Comparison of ENCODE assay signal across 19 mouse cellular contexts in genomic region chr2:94344624-94345023, GRCm38 (mm10).
DNase-seq lines count a peak whose midpoint lies in the region; ATAC-seq lines count a peak whose summit lies in the region.
"Had no signal": no experiment of that assay in that cellular context is flagged by ENCODE, and none has a peak within 500 bp of the region (broad histone marks: within the 10 kb centered on the region; RNA-seq: fewer than 3 reads in every experiment).

No protein-coding gene starts in this region.

- peaks cover 19% of the 10 kb centered on the region for H3K4me1 ChIP-seq in forebrain, embryonic 15.5 days
- peaks cover 23% of the 10 kb centered on the region for H3K4me1 ChIP-seq in forebrain, embryonic 13.5 days
- peaks cover 44% of the 10 kb centered on the region for H3K4me1 ChIP-seq in heart, embryonic 16.5 days (ENCODE audit: control insufficient read depth, insufficient read depth, low read length)
- peaks cover 31% of the 10 kb centered on the region for H3K4me1 ChIP-seq in heart, embryonic 10.5 days
- H3K4me1 ChIP-seq: liver, embryonic 15.5 days had no signal

- no peak for DNase-seq in heart, embryonic 10.5 days (ENCODE audit: low spot score)
- DNase-seq in cerebellum, adult 11 months = peak; percentile 27
- DNase-seq in cerebellum, adult 9-11 months = peak; percentile 59
- no peak for DNase-seq in kidney, adult 9 months
- no peak for DNase-seq in spleen, adult 12 weeks (ENCODE audit: low spot score)
- DNase-seq: adrenal gland, postnatal 25 days; gastrocnemius, postnatal 10 days; retina, postnatal 1 day; right cerebral cortex, postnatal 4 days; thymus, postnatal 14 days had no signal

- no peaks in the 10 kb centered on the region for H3K9me3 ChIP-seq in forebrain, embryonic 15.5 days
- H3K9me3 ChIP-seq in forebrain, embryonic 13.5 days (replicated peaks) = no peaks in the 10 kb centered on the region
- no peaks in the 10 kb centered on the region for H3K9me3 ChIP-seq in heart, embryonic 16.5 days (replicated peaks; ENCODE audit: control insufficient read depth, low read length)
- H3K9me3 ChIP-seq in heart, embryonic 10.5 days = no peaks in the 10 kb centered on the region
- H3K9me3 ChIP-seq: liver, embryonic 15.5 days; midbrain, embryonic 12.5 days had no signal

- peaks cover 20% of the 10 kb centered on the region for H3K36me3 ChIP-seq in forebrain, embryonic 15.5 days
- H3K36me3 ChIP-seq in forebrain, embryonic 13.5 days (ENCODE audit: poor library complexity, severe bottlenecking) = peaks cover 36% of the 10 kb centered on the region
- peaks cover 13% of the 10 kb centered on the region; the same call in 1 of the 2 replicates for H3K36me3 ChIP-seq in heart, embryonic 16.5 days (ENCODE audit: control insufficient read depth, insufficient read depth)
- H3K36me3 ChIP-seq in heart, embryonic 10.5 days = peaks cover 22% of the 10 kb centered on the region; the same call in 1 of the 2 replicates

- no peaks in the 10 kb centered on the region for H3K27me3 ChIP-seq in forebrain, embryonic 15.5 days
- H3K27me3 ChIP-seq in forebrain, embryonic 13.5 days = no peaks in the 10 kb centered on the region
- no peaks in the 10 kb centered on the region for H3K27me3 ChIP-seq in heart, embryonic 16.5 days (ENCODE audit: control insufficient read depth, insufficient read depth, low read length)
- no peaks in the 10 kb centered on the region for H3K27me3 ChIP-seq in heart, embryonic 10.5 days (ENCODE audit: insufficient read depth, poor library complexity, severe bottlenecking)
- H3K27me3 ChIP-seq: liver, embryonic 15.5 days; midbrain, embryonic 12.5 days had no signal

- WGBS in forebrain, embryonic 15.5 days = 88% methylated on average over 4 of the region's 4 CpGs
- 92% methylated on average over 4 of the region's 4 CpGs for WGBS in forebrain, embryonic 13.5 days
- WGBS in heart, embryonic 16.5 days = 71% methylated on average over 4 of the region's 4 CpGs
- 89% methylated on average over 4 of the region's 4 CpGs for WGBS in heart, embryonic 10.5 days

- no peak overlapping the region for H3K9ac ChIP-seq in forebrain, embryonic 15.5 days (replicated peaks)
- H3K9ac ChIP-seq in forebrain, embryonic 13.5 days = no peak overlapping the region
- no peak overlapping the region for H3K9ac ChIP-seq in heart, embryonic 16.5 days (ENCODE audit: low read length)
- H3K9ac ChIP-seq: liver, embryonic 15.5 days; midbrain, embryonic 12.5 days had no signal

- no peak overlapping the region for H3K27ac ChIP-seq in forebrain, embryonic 15.5 days (replicated peaks)
- H3K27ac ChIP-seq in forebrain, embryonic 13.5 days = no peak overlapping the region
- H3K27ac ChIP-seq in heart, embryonic 16.5 days (ENCODE audit: low read length) = peak overlapping the region; percentile 77
- H3K27ac ChIP-seq in heart, embryonic 10.5 days = no peak overlapping the region
- H3K27ac ChIP-seq: liver, embryonic 15.5 days; midbrain, embryonic 12.5 days; stomach, postnatal 0 days had no signal

- H3K4me3 ChIP-seq in forebrain, embryonic 15.5 days = no peak overlapping the region
- no peak overlapping the region for H3K4me3 ChIP-seq in forebrain, embryonic 13.5 days
- no peak overlapping the region for H3K4me3 ChIP-seq in heart, embryonic 16.5 days (ENCODE audit: low read length)
- H3K4me3 ChIP-seq in heart, embryonic 10.5 days = no peak overlapping the region
- H3K4me3 ChIP-seq: liver, embryonic 15.5 days; midbrain, embryonic 12.5 days had no signal

- 0 out of 2 replicates have a peak, but pooled peaks have one; percentile 53 for ATAC-seq in forebrain, embryonic 15.5 days (replicated peaks)
- no peak for ATAC-seq in forebrain, embryonic 13.5 days
- ATAC-seq in heart, embryonic 16.5 days (replicated peaks; ENCODE audit: extremely low read depth, insufficient read depth, low FRiP score) = peak; percentile 78
- ATAC-seq: hindbrain, embryonic 16.5 days; intestine, postnatal 0 days; lung, postnatal 0 days had no signal

- H3K4me2 ChIP-seq in forebrain, embryonic 15.5 days (replicated peaks) = no peak overlapping the region
- no peak overlapping the region for H3K4me2 ChIP-seq in forebrain, embryonic 13.5 days
- H3K4me2 ChIP-seq in heart, embryonic 16.5 days (ENCODE audit: low read depth, low read length) = no peak overlapping the region
- H3K4me2 ChIP-seq: liver, embryonic 15.5 days; midbrain, embryonic 12.5 days had no signal

Comparison
In these comparisons a context has a peak if more than half of its experiments do, and no peak if none do; other contexts are left out.
1. DNase-seq: peak in cerebellum, adult 11 months (single experiment) and cerebellum, adult 9-11 months (single experiment); none in heart, embryonic 10.5 days (single experiment), kidney, adult 9 months (single experiment) and spleen, adult 12 weeks (single experiment).